Mouse (Mus musculus): Measurements from ENCODE around the gene Gm38431.
A peak's percentile ranks its signal among the peaks of the same experiment; 100 is the strongest.

The Gm38431 gene

GRCm38 (mm10) chr9:21039779-21040178 lies 52.0 kb downstream of the Gm38431 start:
- no peak for DNase-seq

- DNase-seq, result no peak
Observed at GRCm38 (mm10) chr9:21037481-21037891, 54.3 kb downstream of the Gm38431 start.

- no peak for DNase-seq
Observed at GRCm38 (mm10) chr9:21036666-21037065, 55.1 kb downstream of the Gm38431 start.

GRCm38 (mm10) chr9:21036161-21036560 lies 55.6 kb downstream of the Gm38431 start:
- no peak for DNase-seq

GRCm38 (mm10) chr9:21035586-21035985 lies 56.2 kb downstream of the Gm38431 start:
- DNase-seq, result no peak

- no peak for DNase-seq
Observed at GRCm38 (mm10) chr9:21034481-21035085, 57.2 kb downstream of the Gm38431 start.

- DNase-seq, result peak; percentile 93 to 95
Observed at GRCm38 (mm10) chr9:21033136-21033535, 58.7 kb downstream of the Gm38431 start.

- DNase-seq, result no peak
Observed at GRCm38 (mm10) chr9:21032491-21032890, 59.3 kb downstream of the Gm38431 start.

- DNase-seq, result peak in 1 of 2 experiments; percentile 50
Observed at GRCm38 (mm10) chr9:21031896-21032351, 59.9 kb downstream of the Gm38431 start, which contains the start of gene Icam5. Gene Icam5 (plus strand): TSS chr9:21032073.

GRCm38 (mm10) chr9:21031251-21031895 lies 60.4 kb downstream of the Gm38431 start:
- DNase-seq, result peak; percentile 75 to 77

GRCm38 (mm10) chr9:21030781-21031250 lies 61.0 kb downstream of the Gm38431 start:
- DNase-seq, result peak; percentile 94 to 95

GRCm38 (mm10) chr9:21030055-21030600 lies 61.7 kb downstream of the Gm38431 start:
- no peak for DNase-seq

- peak; percentile 88 to 89 for DNase-seq
Observed at GRCm38 (mm10) chr9:21029291-21030054, 62.3 kb downstream of the Gm38431 start, which contains the start of gene Icam4. Gene Icam4 (plus strand): TSS chr9:21029373.

GRCm38 (mm10) chr9:21028560-21029110 lies 63.2 kb downstream of the Gm38431 start:
- DNase-seq, result peak in 1 of 2 experiments; percentile 7

- no peak for DNase-seq
Observed at GRCm38 (mm10) chr9:21027774-21028290, 64.0 kb downstream of the Gm38431 start.

GRCm38 (mm10) chr9:21026849-21027248 lies 64.9 kb downstream of the Gm38431 start:
- DNase-seq, result peak in 1 of 2 experiments; percentile 37

GRCm38 (mm10) chr9:21025258-21025810 lies 66.5 kb downstream of the Gm38431 start:
- DNase-seq, result peak; percentile 87 to 89

- DNase-seq, result peak in 1 of 2 experiments; percentile 6
Observed at GRCm38 (mm10) chr9:21022726-21023125, 69.1 kb downstream of the Gm38431 start.

GRCm38 (mm10) chr9:21022288-21022687 lies 69.5 kb downstream of the Gm38431 start:
- DNase-seq, result peak; percentile 63 to 65

GRCm38 (mm10) chr9:21021363-21021762 lies 70.4 kb downstream of the Gm38431 start:
- DNase-seq, result peak; percentile 24 to 49

GRCm38 (mm10) chr9:21018600-21018999 lies 73.2 kb downstream of the Gm38431 start:
- no peak for DNase-seq

Data from lung, adult 18-20 months (tissue).